Mouse (Mus musculus): ENCODE measurements around the gene Gpn1.

DNA sequence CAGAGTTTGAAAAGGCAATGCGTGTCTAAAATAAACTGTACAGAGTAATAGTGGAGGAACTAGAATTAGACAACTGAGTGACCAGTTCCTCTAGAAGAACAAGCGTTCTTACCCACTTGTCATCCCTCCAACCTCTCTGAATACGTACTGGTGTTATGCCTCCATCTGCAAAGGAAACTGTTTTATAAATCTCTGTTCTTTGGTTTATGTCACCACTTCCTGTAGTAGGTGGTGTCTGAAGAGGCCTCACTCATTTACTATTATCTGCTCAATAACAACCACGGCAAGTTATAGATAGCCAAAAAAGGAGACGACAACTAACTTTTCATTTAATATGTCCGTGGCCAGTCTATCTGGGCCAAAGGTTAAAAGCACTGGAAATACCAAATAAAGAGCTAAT, 26.0 kb downstream of the Gpn1 start:
- TF ChIP-seq POLR2A (IDR thresholded peaks at IDR 0.05; ENCODE audit: borderline replicate concordance, low read depth, low read length): no peak
- no peak for TF ChIP-seq CTCF (IDR thresholded peaks at IDR 0.05; ENCODE audit: low read depth, low read length)

Measured in bone marrow macrophage, adult 2 months (primary cell).